Mouse (Mus musculus) hindbrain, embryonic 13.5 days (tissue): ENCODE measurements at regions not wholly inside any gene's neighbourhood (a gene's known extent, or its start where the extent isn't known, plus 50 kb on each side); places are given as distances from the start of the nearest gene placed in this dataset.

ENCODE experiments used
- ATAC-seq: fragments of 200-750 bp; cut with Nextera tagmentation; 2 replicates; pipeline ENCODE4 v1.8.0; 2017; ENCODE audit warnings: moderate TSS enrichment; ENCODE audit not compliant: low FRiP score
- H3K27ac ChIP-seq: fragments of 300-500 bp; sonication (generic); 2 replicates; pipeline ENCODE4 v1.5.1; 2015; ENCODE audit warnings: inconsistent platforms, mild to moderate bottlenecking, moderate library complexity
- H3K27me3 ChIP-seq: fragments of 300-500 bp; sonication (generic); 2 replicates; pipeline ENCODE4 v1.6.1; 2015; ENCODE audit warnings: mild to moderate bottlenecking, inconsistent platforms
- H3K36me3 ChIP-seq: fragments of 300-500 bp; sonication (generic); 2 replicates; pipeline ENCODE4 v1.6.1; 2015; ENCODE audit warnings: mild to moderate bottlenecking, inconsistent platforms
- H3K4me1 ChIP-seq: fragments of 300-500 bp; sonication (generic); replicated peaks from 2 replicates; pipeline ENCODE4 v1.6.1; 2015; ENCODE audit warnings: inconsistent platforms
- H3K4me2 ChIP-seq: fragments of 300-500 bp; sonication (generic); 2 replicates; pipeline ENCODE4 v1.6.1; 2015; ENCODE audit warnings: inconsistent platforms, mild to moderate bottlenecking, moderate library complexity
- H3K4me3 ChIP-seq: fragments of 300-500 bp; sonication (generic); 2 replicates; pipeline ENCODE4 v1.5.1; 2015; ENCODE audit warnings: mild to moderate bottlenecking, inconsistent platforms
- H3K9ac ChIP-seq: fragments of 300-500 bp; sonication (generic); 2 replicates; pipeline ENCODE4 v1.6.1; 2015; ENCODE audit warnings: mild to moderate bottlenecking, inconsistent platforms
- H3K9me3 ChIP-seq: fragments of 300-500 bp; sonication (generic); 2 replicates; pipeline ENCODE4 v1.6.1; 2016; ENCODE audit warnings: inconsistent platforms
- WGBS: fragments of 180-500 bp; shearing (Covaris S2); methylation state at CpG from one replicate; pipeline ENCODE4 v1.1.7; 2015; 5-methylcytosine and 5-hydroxymethylcytosine counted together

- Histone ChIP-seq H3K9ac (no peak overlapping the region), H3K36me3 (no peaks in the 10 kb centered on the region), H3K4me2 (no peak overlapping the region), H3K4me1 (peaks cover 25% of the 10 kb centered on the region), H3K9me3 (no peaks in the 10 kb centered on the region), H3K4me3 (no peak overlapping the region), H3K27ac (peak overlapping the region; percentile 77), H3K27me3 (no peaks in the 10 kb centered on the region)
- ATAC-seq = peak; percentile 43; the same call in 1 of the 2 replicates
- WGBS = 54% methylated on average over 19 of the region's 19 CpGs
These were observed 145.8 kb downstream of the Cd83 start for GRCm38 (mm10) chr13:43930081-43930981.

GRCm38 (mm10) chr13:43932946-43933345 lies 148.4 kb downstream of the Cd83 start:
- H3K4me1 ChIP-seq = peaks cover 30% of the 10 kb centered on the region
- H3K27ac ChIP-seq = peak overlapping the region; percentile 35; the same call in 1 of the 2 replicates
- H3K4me2 ChIP-seq = no peak overlapping the region
- 0 out of 2 replicates have a peak overlapping the region, but pooled peaks have one; percentile 14 for H3K9ac ChIP-seq
- H3K4me3 ChIP-seq = no peak overlapping the region
- no peaks in the 10 kb centered on the region for H3K9me3 ChIP-seq
- H3K36me3 ChIP-seq = no peaks in the 10 kb centered on the region
- 64% methylated on average over 7 of the region's 7 CpGs for WGBS
- no peak for ATAC-seq
- H3K27me3 ChIP-seq = no peaks in the 10 kb centered on the region

GRCm38 (mm10) chr13:43935284-43935683 lies 150.7 kb downstream of the Cd83 start:
- no peak overlapping the region for H3K4me3 ChIP-seq
- no peak overlapping the region for H3K9ac ChIP-seq
- H3K4me2 ChIP-seq = no peak overlapping the region
- no peaks in the 10 kb centered on the region for H3K27me3 ChIP-seq
- no peak overlapping the region for H3K27ac ChIP-seq
- no peaks in the 10 kb centered on the region for H3K9me3 ChIP-seq
- H3K36me3 ChIP-seq = no peaks in the 10 kb centered on the region
- 90% methylated on average over 6 of the region's 6 CpGs for WGBS
- no peak for ATAC-seq
- peaks cover 31% of the 10 kb centered on the region for H3K4me1 ChIP-seq

- Histone ChIP-seq H3K4me2 (no peak overlapping the region), H3K4me3 (no peak overlapping the region), H3K36me3 (no peaks in the 10 kb centered on the region), H3K4me1 (peaks cover 20% of the 10 kb centered on the region), H3K27ac (no peak overlapping the region), H3K9me3 (0 out of 2 replicates have a peak, but pooled peaks cover 2% of the 10 kb centered on the region), H3K9ac (no peak overlapping the region), H3K27me3 (no peaks in the 10 kb centered on the region)
- 0 out of 2 replicates have a peak, but pooled peaks have one; percentile 43 for ATAC-seq
- WGBS = 16% methylated on average over 4 of the region's 4 CpGs
These were observed 151.9 kb downstream of the Cd83 start for GRCm38 (mm10) chr13:43936504-43936903.

- peaks cover 11% of the 10 kb centered on the region for H3K4me1 ChIP-seq
- 77% methylated on average over 7 of the region's 7 CpGs for WGBS
- H3K4me3 ChIP-seq = no peak overlapping the region
- 0 out of 2 replicates have a peak, but pooled peaks cover 2% of the 10 kb centered on the region for H3K9me3 ChIP-seq
- ATAC-seq = no peak
- H3K9ac ChIP-seq = no peak overlapping the region
- no peaks in the 10 kb centered on the region for H3K27me3 ChIP-seq
- H3K27ac ChIP-seq = no peak overlapping the region
- H3K4me2 ChIP-seq = no peak overlapping the region
- H3K36me3 ChIP-seq = no peaks in the 10 kb centered on the region
These were observed 154.0 kb downstream of the Cd83 start for GRCm38 (mm10) chr13:43938611-43939010.

GRCm38 (mm10) chr13:43939375-43939774 lies 154.8 kb downstream of the Cd83 start:
- H3K27ac ChIP-seq = no peak overlapping the region
- WGBS = 39% methylated on average over 4 of the region's 4 CpGs
- no peak for ATAC-seq
- H3K4me1 ChIP-seq = peaks cover 11% of the 10 kb centered on the region
- no peaks in the 10 kb centered on the region for H3K27me3 ChIP-seq
- no peak overlapping the region for H3K4me2 ChIP-seq
- no peaks in the 10 kb centered on the region for H3K36me3 ChIP-seq
- no peak overlapping the region for H3K4me3 ChIP-seq
- H3K9me3 ChIP-seq = 0 out of 2 replicates have a peak, but pooled peaks cover 2% of the 10 kb centered on the region
- H3K9ac ChIP-seq = no peak overlapping the region

- Histone ChIP-seq H3K9ac (no peak overlapping the region), H3K27ac (no peak overlapping the region), H3K4me2 (no peak overlapping the region), H3K36me3 (no peaks in the 10 kb centered on the region), H3K4me3 (no peak overlapping the region), H3K4me1 (0 out of 2 replicates have a peak, but pooled peaks cover 6% of the 10 kb centered on the region), H3K27me3 (no peaks in the 10 kb centered on the region), H3K9me3 (0 out of 2 replicates have a peak, but pooled peaks cover 2% of the 10 kb centered on the region)
- no peak for ATAC-seq
- WGBS = 73% methylated on average over 8 of the region's 8 CpGs
These were observed 157.2 kb downstream of the Cd83 start for GRCm38 (mm10) chr13:43941731-43942130.

- Histone ChIP-seq H3K4me3 (no peak overlapping the region), H3K9ac (no peak overlapping the region)
These were observed 164.0 kb downstream of the Cd83 start for GRCm38 (mm10) chr13:43948606-43949005.

GRCm38 (mm10) chr13:43949740-43950643 lies 165.4 kb downstream of the Cd83 start:
- no peak overlapping the region for H3K27ac ChIP-seq
- no peak overlapping the region for H3K4me2 ChIP-seq
- WGBS = 48% methylated on average over 15 of the region's 15 CpGs
- no peaks in the 10 kb centered on the region for H3K27me3 ChIP-seq
- H3K4me3 ChIP-seq = no peak overlapping the region
- H3K9ac ChIP-seq = no peak overlapping the region
- no peaks in the 10 kb centered on the region for H3K36me3 ChIP-seq
- peaks cover 8% of the 10 kb centered on the region for H3K4me1 ChIP-seq
- no peak for ATAC-seq
- H3K9me3 ChIP-seq = no peaks in the 10 kb centered on the region

More at GRCm38 (mm10) chr13:43948606-43949005, 164.0 kb downstream of the Cd83 start:
- no peak overlapping the region for H3K27ac ChIP-seq
- no peaks in the 10 kb centered on the region for H3K27me3 ChIP-seq
- ATAC-seq = no peak
- no peaks in the 10 kb centered on the region for H3K36me3 ChIP-seq
- H3K4me2 ChIP-seq = no peak overlapping the region
- 71% methylated on average over 3 of the region's 3 CpGs for WGBS
- H3K9me3 ChIP-seq = no peaks in the 10 kb centered on the region
- H3K4me1 ChIP-seq = peaks cover 8% of the 10 kb centered on the region

- H3K9me3 ChIP-seq = no peaks in the 10 kb centered on the region
- no peak for ATAC-seq
- 72% methylated on average over 4 of the region's 4 CpGs for WGBS
These were observed 167.9 kb downstream of the Cd83 start for GRCm38 (mm10) chr13:43952491-43952890.

GRCm38 (mm10) chr13:43952972-43953592 lies 168.5 kb downstream of the Cd83 start:
- Histone ChIP-seq H3K27ac (no peak overlapping the region), H3K36me3 (no peaks in the 10 kb centered on the region), H3K9ac (no peak overlapping the region), H3K4me2 (no peak overlapping the region), H3K27me3 (no peaks in the 10 kb centered on the region), H3K4me3 (no peak overlapping the region), H3K9me3 (no peaks in the 10 kb centered on the region), H3K4me1 (peaks cover 8% of the 10 kb centered on the region)
- WGBS = 87% methylated on average over 5 of the region's 5 CpGs
- no peak for ATAC-seq

More at GRCm38 (mm10) chr13:43952491-43952890, 167.9 kb downstream of the Cd83 start:
- H3K4me1 ChIP-seq = peaks cover 8% of the 10 kb centered on the region
- H3K27me3 ChIP-seq = no peaks in the 10 kb centered on the region
- no peak overlapping the region for H3K27ac ChIP-seq
- H3K4me3 ChIP-seq = no peak overlapping the region
- H3K36me3 ChIP-seq = no peaks in the 10 kb centered on the region
- H3K4me2 ChIP-seq = no peak overlapping the region
- no peak overlapping the region for H3K9ac ChIP-seq
